Mouse (Mus musculus) neutrophil, adult 5-6 weeks (primary cell): ENCODE data around the gene Olfr690. TPM values are rescaled to one million over a fixed set of nuclear protein-coding genes. Genes with fewer than 3 reads are reported as not detected.
"Not testable (repeated sequence)": the region's sequence is repeated elsewhere in the genome, so short reads cannot be mapped to it uniquely, and the experiment has no call there.

Source experiments
- ATAC-seq: fragments of 151-379, 151-347 bp; 2 replicates; pipeline ENCODE4 v1.8.0; 2017; ENCODE audit warnings: mild to moderate bottlenecking, moderate TSS enrichment; ENCODE audit not compliant: insufficient number of reproducible peaks, poor library complexity, low FRiP score, severe bottlenecking; ENCODE audit errors: extremely low read depth
- total RNA-seq: library from RNA; stranded (forward); fragments of 200-1000 nt; gene quantifications from 2 replicates; pipeline ENCODE4 v1.2.3, GENCODE M21; 2017

The Olfr690 gene
- total RNA-seq: 0.70 and 0.74 TPM in 2 replicates

DNA sequence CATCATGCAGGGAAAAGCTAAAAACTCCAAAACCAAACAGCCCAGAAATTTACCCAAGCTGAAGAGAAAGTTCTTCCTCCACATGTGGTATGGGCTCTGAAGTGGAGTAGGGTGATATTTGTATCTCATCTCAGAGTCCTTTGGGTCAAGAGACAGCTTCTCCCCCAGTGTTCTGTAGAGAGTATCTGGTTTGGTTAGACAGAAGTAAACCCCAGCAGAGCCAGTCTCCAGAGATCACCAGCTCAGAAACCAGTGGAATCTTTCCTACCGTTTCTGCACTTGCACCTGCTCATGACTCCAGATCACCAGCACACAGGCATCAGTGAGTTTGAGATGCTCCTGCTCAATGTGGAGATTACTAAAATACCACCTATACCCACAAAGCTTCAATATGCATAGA, at the start of gene Olfr690:
Gene Olfr690, minus strand, starts transcription at position 101 of the 400 bp plus-strand sequence.
- no peak for ATAC-seq

DNA sequence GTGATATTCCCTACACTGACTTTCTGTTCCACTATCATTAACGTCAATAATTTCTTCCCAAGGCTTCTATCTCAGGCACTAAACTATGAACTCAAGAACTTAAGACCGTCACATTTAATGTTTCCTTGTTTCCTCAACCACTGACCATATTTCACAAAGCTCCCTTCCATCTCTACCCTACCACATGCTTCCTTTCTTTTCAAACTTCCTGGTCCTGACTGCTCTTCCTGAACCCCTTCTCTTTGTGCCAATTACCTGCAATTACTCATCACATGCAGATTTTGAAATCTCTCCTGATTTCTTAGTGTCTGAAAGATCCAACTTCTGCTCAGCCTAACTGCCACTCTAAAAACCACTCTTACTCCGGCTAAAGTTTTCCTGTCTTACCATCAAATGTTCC, 46.4 kb upstream of the Olfr690 start:
- ATAC-seq: no peak

DNA sequence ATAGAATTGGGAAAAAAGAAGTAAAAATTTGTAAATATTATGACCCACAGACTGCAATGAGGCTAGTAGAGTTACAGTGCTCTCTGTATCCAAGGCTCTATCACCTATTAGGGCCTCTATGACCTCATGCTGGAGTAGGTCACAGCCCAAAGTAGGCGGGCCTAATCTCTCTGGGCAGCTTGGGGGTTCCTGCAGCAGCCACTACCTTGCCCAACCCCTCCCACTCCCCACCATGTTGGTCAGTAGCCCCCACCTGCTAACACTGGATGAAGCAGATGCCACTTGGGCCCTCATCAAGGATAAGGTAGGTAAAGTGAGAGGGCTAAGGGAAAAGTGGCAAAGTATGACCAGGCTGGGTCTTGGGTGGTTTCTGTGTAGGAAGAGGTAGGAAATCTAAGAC, 41.0 kb upstream of the Olfr690 start, which contains the start of gene Gm5901:
Gene Gm5901, plus strand, starts transcription at position 173 of the 400 bp plus-strand sequence.
- no peak for ATAC-seq

DNA sequence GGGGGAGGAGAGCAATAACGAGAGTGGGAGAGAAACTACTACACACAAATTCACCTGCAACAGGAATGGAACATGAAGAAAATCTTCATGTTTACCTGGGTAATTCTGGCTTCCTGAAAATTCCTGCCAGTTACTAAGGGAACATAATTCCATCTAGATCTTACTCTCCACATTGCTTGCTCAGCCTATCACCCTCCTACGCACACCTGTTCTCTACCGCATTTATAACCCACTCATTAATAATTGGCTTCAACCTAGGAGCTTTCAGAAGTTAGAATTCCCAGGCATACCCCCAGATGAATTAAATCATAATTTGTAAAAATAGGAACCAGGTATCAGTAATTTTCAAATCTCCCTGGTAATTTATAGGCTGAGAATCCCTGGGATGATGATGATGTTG, 40.1 kb upstream of the Olfr690 start:
- no peak for ATAC-seq

DNA sequence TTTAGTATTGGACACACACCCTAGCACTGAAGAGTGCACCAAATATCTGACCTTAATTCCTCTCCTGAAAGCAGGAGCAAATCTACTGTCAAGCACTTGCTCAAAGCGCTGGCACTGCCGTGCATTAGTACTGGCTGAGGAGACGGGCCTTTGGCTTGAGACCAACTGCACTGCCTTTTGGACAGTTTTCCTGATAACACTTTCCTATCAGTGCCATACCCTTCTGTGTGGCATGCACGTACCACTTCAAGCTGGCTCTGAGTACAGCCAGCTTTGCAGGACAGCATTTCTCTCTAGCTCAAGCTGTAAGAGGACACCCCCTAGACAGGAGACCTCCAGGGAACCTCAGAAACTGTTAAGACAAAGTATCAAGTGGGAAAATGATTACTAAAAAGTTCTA, 39.6 kb upstream of the Olfr690 start:
- ATAC-seq: no peak

DNA sequence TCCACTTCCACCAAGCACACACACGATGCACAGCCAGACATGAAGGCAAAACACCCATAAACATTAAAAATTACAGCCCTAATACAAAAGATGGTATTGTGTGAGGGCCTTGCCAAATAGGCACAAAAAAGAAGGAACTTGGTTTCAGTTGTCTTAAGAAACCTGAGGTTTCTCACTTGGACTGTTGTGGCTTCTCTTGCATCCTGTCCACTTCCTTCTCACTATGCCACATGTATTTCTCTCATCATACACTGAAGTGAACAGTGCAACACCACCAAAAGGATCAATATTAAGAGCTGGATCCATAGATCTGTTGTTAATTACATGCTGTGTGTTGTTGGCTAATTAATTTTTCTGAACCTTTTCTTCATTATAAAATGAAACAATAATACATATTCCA, 39.0 kb upstream of the Olfr690 start:
- ATAC-seq: peak; percentile 77

DNA sequence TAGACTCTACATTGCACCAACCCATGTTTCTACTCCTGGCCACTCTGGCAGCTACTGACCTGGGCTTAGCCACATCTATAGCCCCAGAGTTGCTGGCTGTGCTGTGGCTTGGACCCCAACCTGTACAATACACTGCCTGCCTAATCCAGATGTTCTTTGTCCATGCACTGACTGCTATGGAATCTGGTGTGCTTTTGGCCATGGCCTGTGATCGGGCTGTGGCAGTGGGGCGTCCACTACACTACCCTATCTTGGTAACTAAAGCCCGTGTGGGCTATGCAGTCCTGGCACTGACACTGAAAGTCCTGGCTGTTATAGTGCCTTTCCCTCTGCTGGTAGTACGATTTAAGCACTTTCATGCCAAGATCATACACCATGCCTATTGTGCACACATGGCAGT, 34.6 kb upstream of the Olfr690 start:
- no peak for ATAC-seq

DNA sequence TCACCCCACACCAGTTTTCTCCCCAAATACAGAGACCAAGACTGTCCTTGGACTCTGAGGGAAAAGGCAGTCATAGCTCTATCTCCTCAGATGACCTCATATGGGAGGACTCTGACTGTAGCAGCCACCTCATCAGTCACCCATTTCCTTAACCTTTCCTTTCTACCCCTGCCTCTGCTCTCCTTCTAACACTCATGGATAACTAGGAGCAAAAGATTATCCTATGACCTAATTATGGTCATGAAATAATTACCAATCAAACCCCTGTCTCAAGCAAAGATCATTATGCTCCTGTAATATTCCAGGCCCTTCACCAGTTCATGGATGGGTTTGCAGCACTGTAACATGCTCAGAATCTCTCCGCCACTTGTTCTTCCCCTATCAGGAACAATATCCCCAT, 34.0 kb upstream of the Olfr690 start, which contains the start of gene Olfr692:
Gene Olfr692, plus strand, starts transcription at position 301 of the 400 bp plus-strand sequence.
- ATAC-seq: no peak

DNA sequence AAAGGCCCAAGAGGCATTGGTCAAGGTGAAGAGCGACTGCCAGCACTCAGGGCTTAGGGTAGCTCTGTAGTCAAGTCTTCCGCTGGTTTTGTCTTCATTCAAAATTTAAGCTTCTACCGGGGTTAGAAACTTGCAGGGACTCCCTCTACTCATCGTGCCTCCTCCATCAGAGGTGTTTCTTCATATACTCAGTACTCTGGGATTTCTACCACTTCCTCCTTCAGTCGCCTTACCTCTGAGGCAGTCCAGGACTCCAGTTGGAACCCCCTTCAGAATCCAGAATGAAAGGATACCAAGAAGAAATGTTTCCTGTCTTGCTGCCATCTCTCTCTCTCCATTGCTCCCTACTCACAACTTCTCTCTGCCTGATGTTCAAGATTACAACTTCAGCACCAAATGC, 33.4 kb upstream of the Olfr690 start:
- ATAC-seq: no peak

DNA sequence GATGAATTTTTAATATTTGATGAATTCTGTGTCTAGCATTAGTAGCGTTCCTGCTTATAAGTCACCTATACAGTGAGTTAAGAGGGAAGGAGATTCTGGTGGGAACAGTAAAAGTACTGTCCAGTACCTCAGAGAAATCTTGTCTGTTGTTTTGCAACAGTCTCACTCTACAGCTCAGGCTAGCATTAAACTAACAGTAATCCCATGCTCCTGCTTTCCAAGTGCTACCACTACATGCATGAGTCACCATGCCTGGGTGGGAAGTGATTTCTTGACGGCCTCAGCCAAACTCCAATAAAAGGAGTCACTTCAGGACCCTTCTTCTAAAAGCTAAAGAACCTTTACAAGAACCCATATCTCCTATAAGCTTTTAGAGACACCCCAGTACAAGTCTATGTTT, 27.8 kb upstream of the Olfr690 start:
- no peak for ATAC-seq

DNA sequence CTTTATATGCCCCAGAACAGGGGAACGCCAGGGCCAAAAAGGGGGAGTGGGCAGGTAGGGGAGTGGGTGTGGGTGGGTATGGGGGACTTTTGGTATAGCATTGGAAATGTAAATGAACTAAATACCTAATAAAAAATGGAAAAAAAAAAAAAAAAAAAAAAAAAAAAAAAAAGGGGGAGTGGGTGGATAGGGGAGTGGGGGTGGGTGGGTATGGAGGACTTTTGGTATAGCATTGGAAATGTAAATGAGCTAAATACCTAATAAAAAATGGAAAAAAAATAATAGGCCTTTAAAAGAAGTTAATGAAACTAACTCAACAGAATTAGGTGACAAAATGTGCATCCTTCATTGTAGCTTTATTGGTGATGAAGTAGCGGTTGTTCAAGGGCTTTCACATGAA, 22.6 kb upstream of the Olfr690 start:
- not testable (repeated sequence) for ATAC-seq

DNA sequence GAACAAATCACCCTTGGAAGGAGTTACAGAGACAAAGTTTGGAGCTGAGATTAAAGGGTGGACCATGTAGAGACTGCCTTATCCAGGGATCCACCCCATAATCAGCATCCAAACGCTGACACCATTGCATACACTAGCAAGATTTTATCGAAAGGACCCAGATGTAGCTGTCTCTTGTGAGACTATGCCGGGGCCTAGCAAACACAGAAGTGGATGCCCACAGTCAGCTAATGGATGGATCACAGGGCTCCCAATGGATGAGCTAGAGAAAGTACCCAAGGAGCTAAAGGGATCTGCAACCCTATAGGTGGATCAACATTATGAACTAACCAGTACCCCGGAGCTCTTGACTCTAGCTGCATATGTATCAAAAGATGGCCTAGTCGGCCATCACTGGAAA, 22.2 kb upstream of the Olfr690 start:
- not testable (repeated sequence) for ATAC-seq

DNA sequence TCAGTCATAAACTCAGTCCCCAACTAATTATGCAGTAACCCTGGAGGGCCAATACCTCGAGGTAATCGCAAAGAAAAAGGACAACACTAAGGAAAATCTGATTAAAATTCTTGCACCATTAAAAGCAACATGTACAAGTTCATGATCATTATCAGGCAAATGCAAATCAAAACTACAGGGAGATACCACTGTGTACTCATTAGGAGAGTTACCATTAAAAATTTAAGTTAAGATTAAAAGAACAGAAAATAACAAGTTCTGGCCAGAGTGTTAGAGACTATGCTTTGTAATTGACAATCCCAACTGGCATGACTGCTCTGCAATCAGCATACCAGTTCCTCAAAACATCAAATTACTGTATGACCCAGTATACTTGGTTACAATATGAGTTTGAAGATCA, 8.8 kb upstream of the Olfr690 start:
- ATAC-seq: no peak

DNA sequence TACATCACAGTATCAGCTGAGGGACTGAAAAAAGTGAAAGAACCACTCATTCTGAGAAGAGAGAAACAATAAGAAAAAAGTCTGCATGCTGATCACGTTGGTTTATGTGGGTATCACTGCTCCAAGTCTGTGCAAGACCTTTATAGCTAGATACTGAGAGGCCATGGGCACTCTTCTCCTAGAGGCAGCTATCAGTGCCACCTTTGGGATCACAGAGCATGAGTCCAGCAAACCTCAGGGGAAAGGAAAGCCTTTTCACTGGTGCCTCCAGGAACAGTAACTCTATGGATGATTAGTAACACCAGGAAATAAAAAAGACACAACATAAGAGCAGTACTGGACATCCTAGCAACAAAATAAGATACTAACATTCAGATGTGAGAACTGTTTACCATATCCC, 8.3 kb upstream of the Olfr690 start, which contains the start of gene Olfr691:
Gene Olfr691, minus strand, starts transcription at position 101 of the 400 bp plus-strand sequence.
- no peak for ATAC-seq

DNA sequence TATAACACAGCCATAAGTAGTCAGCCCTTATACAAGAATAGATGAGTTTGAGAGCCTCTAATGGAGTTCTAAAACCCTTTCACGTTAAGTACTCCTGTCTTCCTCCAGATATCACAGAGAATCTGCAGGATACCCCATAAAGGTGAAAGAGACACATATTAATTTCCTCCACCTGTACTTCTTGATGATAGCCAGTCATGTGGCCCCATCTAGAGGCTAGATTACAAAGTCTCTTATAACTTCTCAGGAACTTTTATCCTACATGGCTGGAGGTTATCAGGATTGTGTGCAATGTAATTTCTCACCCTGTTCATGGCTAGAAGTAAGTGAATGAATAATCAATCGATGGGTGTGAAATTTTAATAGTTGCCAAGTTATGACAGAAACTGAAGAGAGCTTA, 8.6 kb downstream of the Olfr690 start:
- no peak for ATAC-seq

DNA sequence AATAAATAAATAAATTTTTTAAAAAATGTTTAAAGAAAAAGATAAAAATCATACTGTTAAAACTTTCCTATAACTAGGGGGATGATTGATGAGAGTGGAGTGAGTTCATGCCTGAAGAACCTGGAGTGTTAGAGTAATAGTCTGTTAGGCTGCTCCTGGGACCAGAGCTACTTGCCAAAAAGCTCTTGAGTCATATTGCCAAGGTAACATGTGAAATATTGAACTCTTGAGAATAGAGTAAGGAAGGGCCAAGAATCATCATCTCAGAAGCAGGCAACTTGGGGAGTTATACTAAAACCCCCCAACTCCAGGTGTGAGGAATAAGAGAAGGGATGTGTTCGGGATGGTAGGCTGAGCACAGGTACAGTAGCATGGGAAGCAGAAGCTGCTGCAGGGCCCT, 23.0 kb downstream of the Olfr690 start, which contains the start of gene Olfr689:
Gene Olfr689, plus strand, starts transcription at position 301 of the 400 bp plus-strand sequence.
- no peak for ATAC-seq

DNA sequence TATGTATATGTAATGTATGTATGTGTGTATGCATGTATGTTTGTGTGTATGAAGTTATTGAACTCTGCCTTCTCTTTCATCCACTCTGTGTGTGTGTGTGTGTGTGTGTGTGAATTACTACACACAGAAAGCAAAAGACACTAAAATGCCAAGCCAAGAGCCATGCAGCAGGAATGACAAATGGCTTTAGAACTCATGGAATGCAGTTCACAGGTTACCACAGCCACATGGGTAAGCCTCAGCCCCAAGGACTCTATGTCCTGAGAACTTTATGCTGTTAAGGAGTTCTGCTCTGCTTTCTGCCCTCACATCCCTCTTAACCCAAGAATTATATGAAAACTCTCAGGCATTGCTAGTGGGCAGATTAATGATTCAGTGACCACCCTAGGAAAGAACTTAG, 43.9 kb downstream of the Olfr690 start:
- ATAC-seq: no peak

DNA sequence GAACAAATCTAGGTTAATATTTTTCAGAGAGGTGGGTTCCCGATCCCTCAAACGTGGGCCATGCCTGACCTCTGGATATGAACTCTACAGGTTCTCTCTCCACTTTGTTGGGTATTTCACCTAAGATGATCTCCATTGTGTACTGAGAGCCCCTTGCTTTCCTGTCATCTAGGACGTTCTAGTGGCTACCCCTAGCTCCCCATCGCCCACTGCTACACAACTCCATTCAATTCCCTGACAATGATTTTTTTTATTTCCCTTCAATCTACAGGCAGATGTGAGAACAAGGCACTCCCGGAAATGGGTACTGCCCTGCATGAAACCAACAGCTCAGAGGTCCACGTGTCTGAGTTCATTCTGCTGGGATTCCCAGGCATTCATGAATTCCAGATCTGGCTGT, 46.1 kb downstream of the Olfr690 start, which contains the start of gene Olfr688:
Gene Olfr688, plus strand, starts transcription at position 301 of the 400 bp plus-strand sequence.
- ATAC-seq: no peak
